Mouse (Mus musculus) adipocyte (in vitro differentiated cells): Measurements from ENCODE around the gene Bcl2l1.

Source experiments
- DNase-seq: peaks from one replicate; pipeline ENCODE4 v3.0.0-alpha.2; 2016; ENCODE audit warnings: low spot score

Bcl2l1 gene

DNA sequence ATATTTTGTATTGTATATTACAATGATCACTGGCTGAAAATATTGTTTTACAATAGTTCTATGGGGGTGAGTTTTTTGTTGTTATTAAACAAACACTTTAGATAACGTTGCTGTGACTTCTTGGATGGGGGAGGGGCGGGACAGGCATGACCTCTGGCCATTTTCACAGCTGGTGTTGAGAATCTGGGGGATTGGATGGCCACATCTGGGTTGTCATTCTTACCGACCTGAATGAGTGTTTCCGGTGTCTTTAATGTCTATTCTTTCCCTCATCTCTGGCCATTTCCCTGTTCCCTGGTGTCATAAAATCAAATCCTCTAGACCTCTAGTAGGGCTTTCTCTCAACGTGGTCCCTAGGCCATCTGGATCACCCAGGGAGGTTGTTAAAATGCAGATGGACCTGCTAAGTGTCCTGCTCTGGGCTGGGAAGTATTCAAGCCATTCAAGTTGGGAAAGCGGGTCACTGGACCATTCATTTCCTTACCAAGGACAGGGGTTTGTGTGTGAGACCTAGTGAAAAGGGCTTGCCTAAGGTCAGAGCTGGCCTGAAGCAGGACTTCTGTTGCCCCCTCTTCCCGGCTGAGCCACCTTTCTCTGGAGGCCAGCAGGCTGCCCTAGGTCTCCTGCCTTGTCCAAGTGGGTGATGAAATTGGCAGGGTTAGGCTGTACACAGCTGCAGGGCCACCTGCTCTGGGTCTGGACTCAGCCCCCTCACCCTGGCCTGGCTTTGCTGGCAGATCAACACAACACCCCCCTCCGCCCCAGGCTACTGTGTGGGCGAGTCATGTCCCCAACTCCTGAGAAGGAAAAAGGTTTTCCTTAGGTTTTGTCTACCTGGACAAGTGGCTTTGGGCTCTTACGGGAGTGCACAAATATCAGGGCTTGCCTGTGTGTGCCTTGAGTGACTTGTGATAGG is 94.0 kb downstream of the Bcl2l1 start:
- peak; percentile 80 for DNase-seq

GRCm38 (mm10) chr2:152736748-152737147 is 94.8 kb downstream of the Bcl2l1 start:
- DNase-seq: peak; percentile 68

DNA sequence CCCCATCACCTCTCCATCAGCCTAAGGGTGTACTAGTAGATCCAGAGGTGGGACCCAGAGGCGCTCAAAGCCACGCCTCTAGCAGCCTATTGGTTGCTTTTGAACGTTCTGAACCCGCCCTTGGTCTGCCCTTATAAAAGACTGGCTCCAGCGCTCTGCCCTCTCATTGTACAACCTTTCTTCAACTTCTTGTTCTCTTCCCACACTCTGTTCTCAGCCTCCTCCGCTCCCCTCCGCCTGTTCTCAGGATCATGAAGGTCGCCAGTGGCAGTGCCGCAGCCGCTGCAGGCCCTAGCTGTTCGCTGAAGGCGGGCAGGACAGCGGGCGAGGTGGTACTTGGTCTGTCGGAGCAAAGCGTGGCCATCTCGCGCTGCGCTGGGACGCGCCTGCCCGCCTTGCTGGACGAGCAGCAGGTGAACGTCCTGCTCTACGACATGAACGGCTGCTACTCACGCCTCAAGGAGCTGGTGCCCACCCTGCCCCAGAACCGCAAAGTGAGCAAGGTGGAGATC is 95.4 kb downstream of the Bcl2l1 start, which contains the start of gene Id1:
TSS of gene Id1 (plus strand) at position 162 of the 512 bp plus-strand sequence.
- DNase-seq: peak; percentile 98

DNA sequence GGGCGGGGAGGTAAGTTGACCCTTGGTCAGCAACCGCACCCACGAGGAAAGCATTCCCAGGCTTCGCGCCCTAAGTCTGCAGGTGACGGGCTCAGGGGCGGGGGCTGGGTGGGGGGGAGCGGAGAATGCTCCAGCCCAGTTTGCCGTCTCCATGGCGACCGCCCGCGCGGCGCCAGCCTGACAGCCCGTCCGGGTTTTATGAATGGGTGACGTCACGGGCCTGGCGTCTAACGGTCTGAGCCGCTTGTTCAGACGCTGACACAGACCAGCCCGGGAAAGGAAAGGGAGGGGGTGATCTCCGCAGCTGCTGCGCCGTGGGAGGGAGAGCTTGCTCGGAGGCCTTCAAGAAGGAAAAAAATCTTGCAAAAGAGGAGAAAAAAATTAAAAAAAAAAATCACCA is 96.5 kb downstream of the Bcl2l1 start:
- DNase-seq: peak; percentile 90

GRCm38 (mm10) chr2:152734501-152734900 is 97.0 kb downstream of the Bcl2l1 start:
- no peak for DNase-seq

DNA sequence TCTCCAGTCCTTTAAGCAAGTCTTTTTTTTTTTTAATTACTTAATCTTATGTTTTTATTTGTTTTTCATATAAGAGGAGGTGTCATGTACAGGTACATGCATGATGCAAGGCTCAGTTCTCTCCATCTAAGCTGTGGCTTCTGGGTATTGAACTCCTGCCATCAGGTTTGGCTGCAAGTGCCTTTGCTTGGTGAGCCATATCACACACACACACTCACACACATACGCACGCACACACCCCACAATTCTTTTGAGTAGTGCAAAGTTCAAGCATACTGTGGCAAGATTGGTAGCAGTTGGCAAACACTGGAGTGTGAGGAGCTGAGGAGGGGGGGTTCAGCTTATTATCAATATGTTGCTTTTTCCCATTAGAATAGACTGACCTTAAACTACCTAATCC is 98.3 kb downstream of the Bcl2l1 start:
- no peak for DNase-seq
